Mouse (Mus musculus): ENCODE results near the gene Arfgef3.
"Not testable (repeated sequence)": the region's sequence is repeated elsewhere in the genome, so short reads cannot be mapped to it uniquely, and the experiment has no call there.

Gene Arfgef3

GRCm38 (mm10) chr10:18562940-18563339 lies 180.8 kb downstream of the Arfgef3 start:
- peak; percentile 67 for DNase-seq

GRCm38 (mm10) chr10:18561445-18561844 lies 182.3 kb downstream of the Arfgef3 start:
- no peak for DNase-seq

GRCm38 (mm10) chr10:18559076-18559475 lies 184.7 kb downstream of the Arfgef3 start:
- DNase-seq, result not testable (repeated sequence)

- no peak for DNase-seq
Observed at GRCm38 (mm10) chr10:18549321-18550216, 194.2 kb downstream of the Arfgef3 start.

GRCm38 (mm10) chr10:18547381-18547780 lies 196.4 kb downstream of the Arfgef3 start:
- DNase-seq, result no peak

- DNase-seq, result peak; percentile 70
Observed at GRCm38 (mm10) chr10:18545813-18546235, 197.9 kb downstream of the Arfgef3 start, which contains the start of gene Hebp2. Hebp2 (minus strand) TSS chr10:18546076.

GRCm38 (mm10) chr10:18545309-18545708 lies 198.4 kb downstream of the Arfgef3 start:
- no peak for DNase-seq

- no peak for DNase-seq
Observed at GRCm38 (mm10) chr10:18536889-18537288, 206.9 kb downstream of the Arfgef3 start.

- DNase-seq, result no peak
Observed at GRCm38 (mm10) chr10:18532293-18532692, 211.5 kb downstream of the Arfgef3 start.

All from lung, postnatal 36 days (tissue).